Mouse (Mus musculus): ENCODE data around the gene Lrrc46.

DNA sequence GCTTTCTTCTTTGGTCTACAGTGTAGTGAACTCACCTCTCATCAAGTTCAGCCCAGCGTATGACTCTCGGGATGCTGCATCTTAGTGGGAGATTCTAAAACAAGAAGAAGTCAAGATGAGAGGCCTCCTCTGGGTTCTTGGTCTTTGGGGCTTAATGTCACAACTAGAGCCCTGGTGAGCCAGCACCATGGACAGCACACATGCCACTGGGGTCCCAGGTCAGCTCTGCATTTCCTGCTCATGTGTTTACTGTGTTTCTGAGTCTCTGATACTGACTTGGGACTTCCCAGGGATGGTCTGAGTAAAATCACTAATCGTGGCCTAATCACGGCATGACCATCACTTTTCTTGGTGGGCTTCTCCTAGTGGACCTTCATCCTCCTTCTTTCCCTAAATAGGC, 37.5 kb upstream of the Lrrc46 start:
- no peak for TF ChIP-seq CTCF (IDR thresholded peaks at IDR 0.05; ENCODE audit: control insufficient read depth, insufficient read depth, low read length)
- no peak for TF ChIP-seq POLR2A (IDR thresholded peaks at IDR 0.05; ENCODE audit: borderline replicate concordance, control insufficient read depth, low read depth, low read length)
